Mouse (Mus musculus): ENCODE data around the gene Clint1.

DNA sequence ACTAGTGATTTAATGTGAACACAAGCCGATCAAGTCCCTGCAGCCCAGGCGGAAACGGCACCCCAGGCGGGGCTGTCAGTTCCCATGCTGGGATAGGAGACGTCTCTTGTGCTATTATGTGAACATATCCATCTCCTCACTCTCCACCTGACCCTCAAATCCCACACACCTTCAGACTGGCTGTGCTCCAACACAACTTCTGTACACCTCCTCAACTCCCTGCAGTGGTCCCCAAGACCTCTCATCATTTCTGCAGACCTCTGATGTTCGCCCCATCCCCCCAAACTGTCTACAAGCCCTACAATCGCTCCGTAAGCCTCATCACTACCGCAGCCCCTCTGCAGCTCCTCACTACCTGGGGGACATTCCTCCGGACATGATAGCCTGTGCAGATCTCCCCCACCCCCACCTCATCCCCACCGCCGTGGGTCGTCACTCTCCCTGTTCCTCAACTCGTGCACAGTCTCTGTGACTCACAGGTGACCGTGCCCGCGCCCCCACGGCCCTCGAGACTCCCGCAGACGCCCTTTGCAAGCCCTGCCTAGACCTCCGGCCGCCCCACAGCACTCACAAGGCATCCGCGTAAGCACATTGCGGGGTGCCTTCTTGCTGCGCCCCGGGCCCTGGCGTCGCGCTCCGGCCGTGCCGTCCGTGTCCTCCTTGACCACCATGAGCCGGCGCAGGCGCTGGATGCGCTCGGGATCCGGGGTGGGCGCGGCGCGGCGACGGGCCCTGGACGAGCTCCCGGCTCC lies 92.2 kb downstream of the Clint1 start:
- TF ChIP-seq GATA1 (IDR thresholded peaks at IDR 0.05; ENCODE audit: low read length), result no peak
- TF ChIP-seq TAL1 (IDR thresholded peaks at IDR 0.05; ENCODE audit: low read length), result no peak

Data from erythroblast, embryonic 14.5 days (primary cell).